Mouse (Mus musculus) G1E (cell line): ENCODE data around the gene Ifnlr1.

Source experiments
- CTCF ChIP-seq: IDR thresholded peaks from 2 replicates; pipeline ENCODE4 v1.5.1; 2012; ENCODE audit warnings: low read depth, low read length, inconsistent platforms, mixed read lengths
- GATA1 ChIP-seq: IDR thresholded peaks from 2 replicates; pipeline ENCODE4 v1.6.1; 2012; ENCODE audit warnings: borderline replicate concordance, low read length, inconsistent platforms, mixed read lengths

- TF ChIP-seq CTCF (peak; percentile 60; the same call in 1 of the 2 replicates), GATA1 (no peak)
Observed at GRCm38 (mm10) chr4:135666192-135666975, 19.7 kb upstream of the Ifnlr1 start.
